Mouse (Mus musculus): ENCODE results near the gene Hoxa6. TPM values are rescaled to one million over a fixed set of nuclear protein-coding genes. Genes with fewer than 3 reads are reported as not detected.

Hoxa6 gene
- total RNA-seq, 2 experiments from 2014 or later: not detected

- intact Hi-C loops (cut with DNase I): no loop called here
- DNase-seq (ENCODE audit: low spot score in 2 of 2): no peak
These were observed 19.3 kb downstream of the Hoxa6 start for GRCm38 (mm10) chr6:52189172-52189591.

GRCm38 (mm10) chr6:52186500-52186899, 22.0 kb downstream of the Hoxa6 start:
- DNase-seq (ENCODE audit: low spot score in 2 of 2): no peak
- intact Hi-C loops (cut with DNase I): no loop called here

- no peak for DNase-seq (ENCODE audit: low spot score in 2 of 2)
- intact Hi-C loops (cut with DNase I): no loop called here
These were observed 22.7 kb downstream of the Hoxa6 start for GRCm38 (mm10) chr6:52185834-52186233.

- intact Hi-C loops (cut with DNase I): no loop called here
- no peak for DNase-seq (ENCODE audit: low spot score in 2 of 2)
These were observed 23.3 kb downstream of the Hoxa6 start for GRCm38 (mm10) chr6:52185222-52185621.

- intact Hi-C loops (cut with DNase I): no loop called here
These were observed 23.9 kb downstream of the Hoxa6 start for GRCm38 (mm10) chr6:52184668-52185067.

GRCm38 (mm10) chr6:52183311-52184080, 25.0 kb downstream of the Hoxa6 start:
- intact Hi-C loops (cut with DNase I): no loop called here
- DNase-seq (ENCODE audit: low spot score in 2 of 2): no peak

More at GRCm38 (mm10) chr6:52184668-52185067, 23.9 kb downstream of the Hoxa6 start:
- no peak for DNase-seq (ENCODE audit: low spot score in 2 of 2)

- intact Hi-C loops (cut with DNase I): no loop called here
- no peak for DNase-seq (ENCODE audit: low spot score in 2 of 2)
These were observed 25.7 kb downstream of the Hoxa6 start for GRCm38 (mm10) chr6:52182793-52183192.

GRCm38 (mm10) chr6:52182030-52182429, 26.5 kb downstream of the Hoxa6 start:
- no peak for DNase-seq (ENCODE audit: low spot score in 2 of 2)
- intact Hi-C loops (cut with DNase I): no loop called here

GRCm38 (mm10) chr6:52180726-52181125, 27.8 kb downstream of the Hoxa6 start:
- no peak for DNase-seq (ENCODE audit: low spot score in 2 of 2)
- intact Hi-C loops (cut with DNase I): no loop called here

GRCm38 (mm10) chr6:52180213-52180710, 28.3 kb downstream of the Hoxa6 start:
- intact Hi-C loops (cut with DNase I): no loop called here
- no peak for DNase-seq (ENCODE audit: low spot score in 2 of 2)

GRCm38 (mm10) chr6:52179690-52180089, 28.8 kb downstream of the Hoxa6 start:
- DNase-seq (ENCODE audit: low spot score in 2 of 2): no peak
- intact Hi-C loops (cut with DNase I): no loop called here

GRCm38 (mm10) chr6:52178918-52179665, 29.4 kb downstream of the Hoxa6 start:
- intact Hi-C loops (cut with DNase I): no loop called here
- DNase-seq (ENCODE audit: low spot score in 2 of 2): no peak

GRCm38 (mm10) chr6:52177806-52178205, 30.7 kb downstream of the Hoxa6 start:
- no peak for DNase-seq (ENCODE audit: low spot score in 2 of 2)
- intact Hi-C loops (cut with DNase I): no loop called here

- no peak for DNase-seq (ENCODE audit: low spot score in 2 of 2)
- intact Hi-C loops (cut with DNase I): no loop called here
These were observed 31.3 kb downstream of the Hoxa6 start, which contains the start of gene 5730596B20Rik for GRCm38 (mm10) chr6:52177061-52177735. 5730596B20Rik (plus strand) TSS chr6:52177498.

- intact Hi-C loops (cut with DNase I): no loop called here
These were observed 32.1 kb downstream of the Hoxa6 start for GRCm38 (mm10) chr6:52176391-52176790.

GRCm38 (mm10) chr6:52175864-52176263, 32.7 kb downstream of the Hoxa6 start:
- DNase-seq (ENCODE audit: low spot score in 2 of 2): no peak
- intact Hi-C loops (cut with DNase I): no loop called here

More at GRCm38 (mm10) chr6:52176391-52176790, 32.1 kb downstream of the Hoxa6 start:
- DNase-seq (ENCODE audit: low spot score in 2 of 2): no peak

- intact Hi-C loops (cut with DNase I): no loop called here
These were observed 33.4 kb downstream of the Hoxa6 start for GRCm38 (mm10) chr6:52174968-52175751.

GRCm38 (mm10) chr6:52173648-52174047, 34.9 kb downstream of the Hoxa6 start:
- intact Hi-C loops (cut with DNase I): no loop called here
- DNase-seq (ENCODE audit: low spot score in 2 of 2): no peak

More at GRCm38 (mm10) chr6:52174968-52175751, 33.4 kb downstream of the Hoxa6 start:
- DNase-seq (ENCODE audit: low spot score in 2 of 2): no peak

GRCm38 (mm10) chr6:52172501-52172900, 36.0 kb downstream of the Hoxa6 start:
- intact Hi-C loops (cut with DNase I): no loop called here
- no peak for DNase-seq (ENCODE audit: low spot score in 2 of 2)

Measured in left cerebral cortex, postnatal 25 days (tissue).